Mouse (Mus musculus): ENCODE data around the gene Syt2.

The Syt2 gene

GRCm38 (mm10) chr1:134651268-134651850, 4.9 kb downstream of the Syt2 start:
- DNase-seq, result peak; percentile 28

GRCm38 (mm10) chr1:134651851-134652398, 5.4 kb downstream of the Syt2 start:
- no peak for DNase-seq

- no peak for DNase-seq
Measured at GRCm38 (mm10) chr1:134653603-134654257, 7.3 kb downstream of the Syt2 start.

DNA sequence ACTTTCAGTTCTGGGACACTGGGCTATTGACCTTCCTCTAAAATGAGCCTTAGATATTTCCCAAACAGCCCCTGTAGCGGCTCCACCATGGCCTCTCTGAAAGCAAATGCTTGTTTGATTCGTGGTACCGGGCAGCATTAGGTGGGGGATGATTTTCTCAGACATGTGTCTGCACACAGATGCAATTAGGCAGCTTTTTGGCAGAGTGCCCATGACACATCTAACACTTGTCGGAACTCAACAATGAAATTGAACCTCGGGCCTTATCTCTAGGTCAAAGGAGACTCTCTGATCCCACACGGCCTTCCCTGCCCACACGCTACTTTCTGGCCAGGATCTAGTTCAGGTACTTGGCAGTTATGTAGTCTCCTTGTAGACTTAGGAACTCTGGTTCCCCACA, 12.4 kb downstream of the Syt2 start:
- no peak for DNase-seq

- no peak for DNase-seq
Measured at GRCm38 (mm10) chr1:134660163-134660562, 13.7 kb downstream of the Syt2 start.

- DNase-seq, result no peak
Measured at GRCm38 (mm10) chr1:134671234-134672070, 25.0 kb downstream of the Syt2 start.

GRCm38 (mm10) chr1:134674312-134674711, 27.8 kb downstream of the Syt2 start:
- no peak for DNase-seq

GRCm38 (mm10) chr1:134679445-134679844, 33.0 kb downstream of the Syt2 start:
- peak; percentile 48 for DNase-seq

GRCm38 (mm10) chr1:134680617-134681016, 34.1 kb downstream of the Syt2 start:
- DNase-seq, result no peak

GRCm38 (mm10) chr1:134682460-134682859, 36.0 kb downstream of the Syt2 start:
- peak; percentile 18 for DNase-seq

DNA sequence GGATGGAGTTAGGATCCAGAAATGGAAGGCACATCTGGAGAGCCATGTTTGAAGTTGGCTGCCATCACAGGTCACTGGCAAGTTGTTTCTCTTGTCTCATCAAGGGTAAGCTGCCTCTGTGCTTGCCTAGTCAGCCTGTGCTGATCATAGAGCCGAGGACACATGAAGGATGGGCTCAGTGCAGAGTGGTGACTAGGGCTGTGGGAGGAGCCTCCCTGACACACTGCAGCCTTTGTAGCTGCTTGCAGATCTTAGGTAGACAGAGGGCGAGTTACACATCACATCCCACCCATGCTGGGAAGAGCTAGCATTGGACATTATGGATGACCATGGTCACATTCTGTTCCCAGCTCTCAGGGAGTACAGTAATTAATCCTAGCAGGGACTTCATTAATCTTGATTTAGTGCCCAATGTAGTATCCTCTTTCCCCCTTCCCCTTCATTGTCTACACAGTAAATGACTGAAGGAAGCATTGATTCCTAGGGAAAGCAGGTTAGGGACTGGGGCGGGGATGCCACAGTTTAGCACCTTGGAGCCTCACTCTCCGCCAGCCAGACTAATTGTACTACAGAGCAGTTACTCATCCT, 40.5 kb downstream of the Syt2 start:
- no peak for DNase-seq

- DNase-seq, result no peak
Measured at GRCm38 (mm10) chr1:134696302-134696701, 49.8 kb downstream of the Syt2 start.

- DNase-seq, result no peak
Measured at GRCm38 (mm10) chr1:134697073-134697472, 50.6 kb downstream of the Syt2 start.

DNA sequence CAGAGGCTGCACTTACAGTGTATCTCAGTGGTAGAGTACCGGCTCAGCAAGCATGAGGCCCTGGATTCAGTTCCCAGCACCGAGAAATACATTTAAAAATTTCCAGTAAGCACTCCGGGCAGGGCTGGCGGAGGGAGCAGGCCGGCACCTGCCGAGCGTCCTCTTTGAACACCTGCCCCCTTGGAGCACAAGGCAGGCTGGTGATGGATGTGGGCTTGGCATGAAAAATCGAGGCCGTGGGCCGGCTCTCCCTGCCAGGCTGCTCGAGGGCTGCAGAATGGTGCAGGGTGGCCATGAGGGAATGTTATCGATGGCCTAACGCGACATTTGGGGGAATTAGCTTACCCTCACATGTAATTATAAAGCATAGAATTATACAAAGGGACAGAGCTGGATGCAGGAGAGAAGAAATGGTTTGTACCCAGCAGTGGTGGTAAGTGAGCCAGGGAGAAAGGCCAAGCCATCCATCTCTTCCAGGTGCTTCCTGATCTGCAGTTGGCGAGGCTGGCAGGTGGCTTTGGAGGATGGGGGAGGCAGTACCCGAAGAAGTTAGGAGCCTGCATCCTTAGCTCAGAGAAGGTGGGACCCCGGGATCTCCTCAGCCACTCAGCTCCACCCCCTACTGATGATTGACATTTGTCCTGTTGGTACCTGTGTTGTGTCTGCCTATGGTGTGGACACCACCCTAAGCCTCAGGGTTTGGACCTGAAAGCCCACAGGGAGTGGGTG, 51.2 kb downstream of the Syt2 start:
- no peak for DNase-seq

DNA sequence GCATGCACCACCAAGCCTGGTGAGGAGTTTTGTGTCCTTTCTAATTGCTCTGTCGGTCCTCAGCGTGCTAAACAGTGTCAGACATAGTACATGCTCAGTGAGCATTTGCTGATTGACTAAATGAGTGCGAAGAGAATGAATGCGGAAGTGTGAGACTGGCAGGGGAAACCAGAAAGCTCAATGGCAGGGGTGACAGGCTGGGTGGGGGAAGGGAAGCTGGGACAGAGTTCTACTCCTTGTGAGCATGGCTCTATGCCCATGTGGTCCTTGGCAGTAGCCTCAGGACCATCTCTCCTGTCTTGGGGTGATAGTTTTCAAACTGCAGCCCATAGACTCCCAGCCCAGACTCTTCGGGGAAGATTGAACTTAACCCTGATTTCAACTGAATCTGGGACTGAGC, 52.0 kb downstream of the Syt2 start:
- DNase-seq, result no peak

DNA sequence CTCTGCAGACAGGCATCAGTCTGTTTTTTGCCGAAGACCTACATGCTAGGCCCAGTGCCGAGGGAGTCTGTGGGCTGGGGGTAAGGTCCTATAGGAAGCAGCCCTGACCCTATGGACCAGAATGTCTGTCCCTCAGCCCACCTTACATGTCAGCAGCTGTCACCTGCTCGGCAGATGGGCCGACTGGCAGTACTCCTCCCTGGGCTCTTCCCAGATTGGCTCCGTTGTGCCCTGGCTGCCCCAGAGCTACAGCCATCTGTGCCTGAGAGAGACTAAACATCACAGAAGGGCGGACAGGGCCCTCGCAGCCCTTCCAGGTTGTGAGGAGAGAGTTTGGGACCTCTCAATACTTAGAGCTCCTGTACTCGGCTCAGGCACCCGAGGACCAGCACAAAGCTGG, 52.9 kb downstream of the Syt2 start:
- no peak for DNase-seq

- no peak for DNase-seq
Measured at GRCm38 (mm10) chr1:134700151-134700550, 53.7 kb downstream of the Syt2 start.

GRCm38 (mm10) chr1:134700634-134701033, 54.2 kb downstream of the Syt2 start:
- no peak for DNase-seq

GRCm38 (mm10) chr1:134701191-134701590, 54.7 kb downstream of the Syt2 start:
- DNase-seq, result no peak

- no peak for DNase-seq
Measured at GRCm38 (mm10) chr1:134703232-134703631, 56.8 kb downstream of the Syt2 start.

- peak; percentile 16 for DNase-seq
Measured at GRCm38 (mm10) chr1:134704396-134705306, 58.2 kb downstream of the Syt2 start.
